Mouse (Mus musculus): ENCODE measurements at regions not wholly inside any gene's neighbourhood (a gene's known extent, or its start where the extent isn't known, plus 50 kb on each side); places are given as distances from the start of the nearest gene placed in this dataset.

DNA sequence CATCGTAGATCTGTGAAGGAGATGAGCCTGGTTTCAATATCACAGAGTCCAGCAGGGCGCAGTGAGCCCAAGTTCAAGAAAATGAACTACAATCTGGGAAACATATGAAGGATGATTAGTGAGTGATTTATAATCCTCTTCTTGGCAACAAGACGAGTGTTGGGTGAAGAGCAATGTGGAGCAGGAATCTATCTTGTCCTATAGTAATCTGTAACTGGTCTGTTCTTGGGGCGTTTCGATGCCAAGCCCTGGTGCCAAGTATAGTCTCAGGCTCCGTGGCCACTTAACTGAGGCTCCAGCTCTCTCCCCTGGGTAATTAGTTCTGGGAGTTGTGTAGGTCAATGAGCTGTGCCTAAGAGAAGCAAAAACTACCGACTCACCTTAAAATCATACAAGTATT is 154.4 kb upstream of the Gorab start:
- ATAC-seq (ENCODE audit: low FRiP score, low read depth) (no peak), DNase-seq (ENCODE audit: low spot score) (no peak)
- Histone ChIP-seq H3K36me3 (ENCODE audit: control insufficient read depth, insufficient read depth, low read length) (no peaks in the 10 kb centered on the region), H3K9ac (ENCODE audit: low read depth, low read length, severe bottlenecking) (no peak overlapping the region), H3K27ac (replicated peaks; ENCODE audit: low read depth, low read length) (no peak overlapping the region), H3K4me1 (ENCODE audit: control insufficient read depth, insufficient read depth, low read length) (no peaks in the 10 kb centered on the region), H3K9me3 (ENCODE audit: control insufficient read depth, low read length) (no peaks in the 10 kb centered on the region), H3K27me3 (ENCODE audit: control insufficient read depth, insufficient read depth, low read length) (no peaks in the 10 kb centered on the region), H3K4me3 (replicated peaks; ENCODE audit: low read length) (no peak overlapping the region), H3K4me2 (replicated peaks; ENCODE audit: low read depth, low read length, severe bottlenecking) (no peak overlapping the region)
- WGBS = 76% methylated on average over 7 of the region's 7 CpGs
- no peak for TF ChIP-seq POLR2A (IDR thresholded peaks at IDR 0.05; ENCODE audit: borderline replicate concordance, extremely low read depth, insufficient read depth, insufficient read length)

DNA sequence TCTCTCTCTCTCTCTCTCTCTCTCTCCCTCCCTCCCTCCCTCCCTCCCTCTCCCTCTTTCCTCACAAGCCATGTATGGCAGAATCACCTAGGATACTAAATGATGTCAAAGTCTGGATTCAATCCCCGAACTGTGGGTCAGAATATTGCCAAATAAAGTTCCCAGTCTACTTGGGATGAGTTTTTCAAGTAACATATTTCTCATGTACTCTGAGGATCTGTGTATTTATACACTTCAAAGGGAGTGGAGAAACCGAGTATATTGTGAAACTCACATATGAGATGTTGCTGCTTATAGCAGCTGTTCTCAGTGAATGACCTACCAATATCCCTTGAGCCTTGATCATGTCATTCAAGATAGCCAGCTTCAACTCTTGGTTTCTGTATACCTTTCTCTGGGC is 151.7 kb upstream of the Gorab start:
- WGBS = 78% methylated on average over 2 of the region's 2 CpGs
- no peak for DNase-seq (ENCODE audit: low spot score)

DNA sequence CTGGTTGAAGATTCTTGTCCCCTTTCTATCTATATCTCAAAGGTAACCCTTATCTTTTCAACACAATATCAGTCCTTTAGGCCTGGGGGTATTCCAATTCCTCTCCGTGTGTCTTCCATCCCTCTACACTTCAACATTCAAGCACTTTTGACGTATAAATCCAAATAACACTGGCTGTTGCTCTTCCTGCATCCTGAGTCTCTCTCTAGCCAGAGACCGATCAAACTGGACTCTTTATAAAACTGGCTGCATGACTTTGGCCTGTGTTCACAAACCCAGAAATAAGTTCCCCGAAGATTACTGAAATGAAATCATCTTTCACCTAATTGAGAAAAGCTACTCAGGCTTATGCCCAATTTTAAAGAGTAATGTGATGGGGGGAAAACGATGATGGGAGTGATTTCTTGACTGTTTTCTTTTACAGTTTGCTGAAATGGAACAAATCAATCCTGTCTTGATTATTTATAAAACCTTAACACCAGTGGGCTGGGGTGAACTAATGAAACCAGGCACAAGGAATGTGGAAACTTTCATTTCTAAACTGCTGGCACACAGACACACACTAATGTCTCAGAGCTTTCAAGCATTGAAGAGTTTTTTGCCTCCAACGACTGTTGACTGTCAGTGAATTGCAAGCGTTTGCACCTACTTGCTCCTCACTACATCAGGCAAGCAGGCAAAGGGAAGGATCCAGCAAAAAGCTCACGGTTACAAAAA is 135.5 kb upstream of the Gorab start:
- Histone ChIP-seq H3K9ac (ENCODE audit: low read depth, low read length, severe bottlenecking) (no peak overlapping the region), H3K4me2 (replicated peaks; ENCODE audit: low read depth, low read length, severe bottlenecking) (no peak overlapping the region), H3K4me3 (replicated peaks; ENCODE audit: low read length) (no peak overlapping the region), H3K9me3 (ENCODE audit: control insufficient read depth, low read length) (no peaks in the 10 kb centered on the region), H3K4me1 (ENCODE audit: control insufficient read depth, insufficient read depth, low read length) (peaks cover 15% of the 10 kb centered on the region), H3K36me3 (ENCODE audit: control insufficient read depth, insufficient read depth, low read length) (no peaks in the 10 kb centered on the region), H3K27ac (replicated peaks; ENCODE audit: low read depth, low read length) (no peak overlapping the region), H3K27me3 (ENCODE audit: control insufficient read depth, insufficient read depth, low read length) (no peaks in the 10 kb centered on the region)
- DNase-seq (ENCODE audit: low spot score) = no peak
- WGBS = 61% methylated on average over 8 of the region's 8 CpGs
- ATAC-seq (ENCODE audit: low FRiP score, low read depth) = no peak
- TF ChIP-seq POLR2A (IDR thresholded peaks at IDR 0.05; ENCODE audit: borderline replicate concordance, extremely low read depth, insufficient read depth, insufficient read length) = no peak

More for the DNA sequence above, 151.7 kb upstream of the Gorab start:
- Histone ChIP-seq H3K36me3 (ENCODE audit: control insufficient read depth, insufficient read depth, low read length) (no peaks in the 10 kb centered on the region), H3K4me3 (replicated peaks; ENCODE audit: low read length) (no peak overlapping the region), H3K4me2 (replicated peaks; ENCODE audit: low read depth, low read length, severe bottlenecking) (no peak overlapping the region), H3K9ac (ENCODE audit: low read depth, low read length, severe bottlenecking) (no peak overlapping the region), H3K27me3 (ENCODE audit: control insufficient read depth, insufficient read depth, low read length) (no peaks in the 10 kb centered on the region), H3K4me1 (ENCODE audit: control insufficient read depth, insufficient read depth, low read length) (no peaks in the 10 kb centered on the region), H3K27ac (replicated peaks; ENCODE audit: low read depth, low read length) (no peak overlapping the region), H3K9me3 (ENCODE audit: control insufficient read depth, low read length) (no peaks in the 10 kb centered on the region)
- no peak for TF ChIP-seq POLR2A (IDR thresholded peaks at IDR 0.05; ENCODE audit: borderline replicate concordance, extremely low read depth, insufficient read depth, insufficient read length)
- ATAC-seq (ENCODE audit: low FRiP score, low read depth) = no peak

DNA sequence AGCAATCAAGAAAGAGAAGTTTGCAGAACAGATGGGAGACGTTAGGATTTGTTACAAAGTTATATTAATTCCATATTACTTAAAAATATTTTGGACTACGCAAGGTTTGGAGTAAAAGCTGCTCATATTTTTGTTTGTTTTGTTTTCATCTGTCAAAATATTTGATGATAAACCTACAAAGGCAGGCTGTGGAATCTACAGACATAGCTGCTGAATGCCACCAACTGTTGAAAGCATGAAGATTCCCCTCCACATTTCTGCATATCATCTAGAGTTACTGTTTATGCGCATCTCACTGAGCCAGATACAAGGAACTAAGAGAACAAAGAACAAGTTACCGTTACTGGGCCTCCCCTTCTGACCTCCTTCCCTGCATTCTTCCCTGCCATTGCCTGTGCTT is 127.1 kb upstream of the Gorab start:
- ATAC-seq (ENCODE audit: low FRiP score, low read depth) (no peak), DNase-seq (ENCODE audit: low spot score) (no peak)
- H3K36me3 ChIP-seq (ENCODE audit: control insufficient read depth, insufficient read depth, low read length) = no peaks in the 10 kb centered on the region
- no peak overlapping the region for H3K27ac ChIP-seq (replicated peaks; ENCODE audit: low read depth, low read length)
- H3K9me3 ChIP-seq (ENCODE audit: control insufficient read depth, low read length) = no peaks in the 10 kb centered on the region
- H3K9ac ChIP-seq (ENCODE audit: low read depth, low read length, severe bottlenecking) = no peak overlapping the region
- no peak overlapping the region for H3K4me2 ChIP-seq (replicated peaks; ENCODE audit: low read depth, low read length, severe bottlenecking)
- no peak for TF ChIP-seq POLR2A (IDR thresholded peaks at IDR 0.05; ENCODE audit: borderline replicate concordance, extremely low read depth, insufficient read depth, insufficient read length)
- H3K27me3 ChIP-seq (ENCODE audit: control insufficient read depth, insufficient read depth, low read length) = no peaks in the 10 kb centered on the region
- H3K4me1 ChIP-seq (ENCODE audit: control insufficient read depth, insufficient read depth, low read length) = peaks cover 3% of the 10 kb centered on the region; the same call in 1 of the 2 replicates
- no peak overlapping the region for H3K4me3 ChIP-seq (replicated peaks; ENCODE audit: low read length)
- 65% methylated on average over 4 of the region's 4 CpGs for WGBS

DNA sequence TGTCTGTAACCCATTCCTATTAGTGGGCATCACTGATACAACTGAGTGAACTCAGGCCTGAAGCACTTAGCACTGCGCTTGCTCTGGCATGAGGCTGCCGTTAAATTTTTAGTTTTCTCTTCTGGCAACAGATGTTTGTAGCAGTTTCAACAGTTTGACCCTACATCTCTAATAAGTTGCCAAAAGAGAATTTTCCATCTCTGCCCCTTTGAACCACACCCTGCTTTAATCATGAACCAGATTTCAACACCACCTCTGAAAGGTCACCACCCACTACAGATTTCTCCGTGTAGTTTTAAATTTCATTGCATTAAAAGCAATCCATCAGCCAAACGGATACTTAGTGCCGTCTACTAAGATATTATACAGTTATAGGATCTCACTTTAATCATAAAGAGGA is 114.5 kb upstream of the Gorab start:
- Histone ChIP-seq H3K4me2 (replicated peaks; ENCODE audit: low read depth, low read length, severe bottlenecking) (no peak overlapping the region), H3K36me3 (ENCODE audit: control insufficient read depth, insufficient read depth, low read length) (no peaks in the 10 kb centered on the region), H3K27ac (replicated peaks; ENCODE audit: low read depth, low read length) (no peak overlapping the region), H3K9me3 (ENCODE audit: control insufficient read depth, low read length) (no peaks in the 10 kb centered on the region), H3K4me1 (ENCODE audit: control insufficient read depth, insufficient read depth, low read length) (no peaks in the 10 kb centered on the region), H3K9ac (ENCODE audit: low read depth, low read length, severe bottlenecking) (no peak overlapping the region), H3K27me3 (ENCODE audit: control insufficient read depth, insufficient read depth, low read length) (no peaks in the 10 kb centered on the region), H3K4me3 (replicated peaks; ENCODE audit: low read length) (no peak overlapping the region)
- TF ChIP-seq POLR2A (IDR thresholded peaks at IDR 0.05; ENCODE audit: borderline replicate concordance, extremely low read depth, insufficient read depth, insufficient read length) = no peak
- DNase-seq (ENCODE audit: low spot score) = no peak
- 44% methylated on average over 5 of the region's 5 CpGs for WGBS
- ATAC-seq (ENCODE audit: low FRiP score, low read depth) = no peak

Data from limb, embryonic 14.5 days (tissue).